Mouse (Mus musculus): Measurements from ENCODE around the gene Csgalnact2. TPM values are rescaled to one million over a fixed set of nuclear protein-coding genes. Genes with fewer than 3 reads are reported as not detected.

Csgalnact2 gene
- polyA plus RNA-seq, 1 experiment from 2014 or later: 11.2 TPM

DNA sequence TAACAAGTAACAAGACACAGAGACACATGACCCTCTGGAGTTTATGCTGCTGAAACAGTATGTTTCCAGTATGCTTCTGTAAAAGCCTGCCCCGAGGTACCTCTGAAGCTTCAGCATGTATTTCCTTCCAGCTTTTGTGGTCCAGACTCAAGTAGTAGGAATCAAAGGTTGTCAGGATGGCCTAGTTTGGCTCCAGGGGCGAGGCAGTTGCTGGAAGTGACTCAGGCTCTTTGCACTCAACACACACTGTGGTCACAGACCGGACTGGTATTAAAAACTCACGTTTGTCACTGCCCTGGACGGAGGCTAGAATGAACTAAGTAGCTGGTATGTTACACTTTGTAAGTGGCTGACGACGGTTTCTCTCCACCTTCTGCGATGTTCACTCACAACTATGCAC, 12.0 kb upstream of the Csgalnact2 start:
- Histone ChIP-seq H3K4me3 (replicated peaks; ENCODE audit: low read length) (no peak overlapping the region), H3K4me2 (ENCODE audit: low read length) (no peak overlapping the region), H3K9ac (replicated peaks; ENCODE audit: low read depth, low read length) (no peak overlapping the region), H3K36me3 (ENCODE audit: control insufficient read depth, insufficient read depth) (no peaks in the 10 kb centered on the region), H3K9me3 (ENCODE audit: control insufficient read depth, low read length) (no peaks in the 10 kb centered on the region), H3K27ac (ENCODE audit: low read length) (no peak overlapping the region), H3K4me1 (replicated peaks; ENCODE audit: control insufficient read depth, insufficient read depth, low read length) (no peaks in the 10 kb centered on the region), H3K27me3 (replicated peaks; ENCODE audit: control insufficient read depth, insufficient read depth, low read length) (no peaks in the 10 kb centered on the region)
- no peak for ATAC-seq
- WGBS: 79% methylated on average over 8 of the region's 8 CpGs

DNA sequence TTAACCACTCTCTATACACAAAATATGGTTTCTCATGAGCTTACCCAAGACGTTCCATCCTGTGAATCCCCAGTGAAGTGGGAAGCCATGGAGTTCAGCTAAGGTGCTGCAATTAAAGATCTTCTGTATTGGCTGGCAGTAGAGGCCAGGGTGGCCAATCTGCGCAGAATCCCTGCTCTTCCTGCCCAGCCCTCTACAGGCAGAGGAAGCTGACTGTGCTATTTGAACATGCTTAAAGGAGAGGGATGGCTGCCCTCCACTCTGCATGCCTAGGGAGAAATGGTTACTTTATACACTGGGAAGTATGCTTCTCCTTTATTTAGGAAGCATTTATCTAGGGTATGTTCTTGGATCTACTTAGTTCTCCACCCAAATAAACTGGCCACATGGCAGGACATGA, 11.6 kb upstream of the Csgalnact2 start:
- ATAC-seq: no peak
- no peak overlapping the region for H3K4me3 ChIP-seq (replicated peaks; ENCODE audit: low read length)
- H3K36me3 ChIP-seq (ENCODE audit: control insufficient read depth, insufficient read depth): no peaks in the 10 kb centered on the region
- H3K4me2 ChIP-seq (ENCODE audit: low read length): no peak overlapping the region
- H3K9ac ChIP-seq (replicated peaks; ENCODE audit: low read depth, low read length): no peak overlapping the region
- WGBS: 82% methylated on average over 2 of the region's 2 CpGs
- no peak overlapping the region for H3K27ac ChIP-seq (ENCODE audit: low read length)
- H3K4me1 ChIP-seq (replicated peaks; ENCODE audit: control insufficient read depth, insufficient read depth, low read length): no peaks in the 10 kb centered on the region
- H3K9me3 ChIP-seq (ENCODE audit: control insufficient read depth, low read length): no peaks in the 10 kb centered on the region
- H3K27me3 ChIP-seq (replicated peaks; ENCODE audit: control insufficient read depth, insufficient read depth, low read length): no peaks in the 10 kb centered on the region

DNA sequence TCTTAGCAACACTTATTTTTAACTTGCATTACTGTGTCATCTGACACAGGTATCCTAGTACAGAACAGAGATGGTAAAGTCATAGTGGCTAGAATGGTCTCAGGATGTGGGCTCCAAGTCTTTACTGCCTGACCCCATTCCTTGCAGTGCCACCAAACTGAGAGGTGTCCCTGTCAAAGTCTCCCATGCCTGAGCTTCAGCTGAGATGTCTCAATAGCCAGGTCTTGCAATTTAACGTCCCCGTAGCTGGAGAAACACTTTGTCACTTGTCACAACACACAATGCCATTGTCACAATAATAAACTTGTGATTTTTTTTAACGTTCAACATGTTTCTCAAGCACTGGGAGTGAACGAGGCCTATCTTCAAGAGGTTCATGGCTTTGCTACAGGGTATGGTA, 11.2 kb upstream of the Csgalnact2 start:
- ATAC-seq: no peak
- no peak overlapping the region for H3K27ac ChIP-seq (ENCODE audit: low read length)
- no peak overlapping the region for H3K4me3 ChIP-seq (replicated peaks; ENCODE audit: low read length)
- no peaks in the 10 kb centered on the region for H3K9me3 ChIP-seq (ENCODE audit: control insufficient read depth, low read length)
- no peak overlapping the region for H3K9ac ChIP-seq (replicated peaks; ENCODE audit: low read depth, low read length)
- no peaks in the 10 kb centered on the region for H3K27me3 ChIP-seq (replicated peaks; ENCODE audit: control insufficient read depth, insufficient read depth, low read length)
- 81% methylated on average over 4 of the region's 4 CpGs for WGBS
- H3K4me2 ChIP-seq (ENCODE audit: low read length): no peak overlapping the region
- no peaks in the 10 kb centered on the region for H3K4me1 ChIP-seq (replicated peaks; ENCODE audit: control insufficient read depth, insufficient read depth, low read length)
- no peaks in the 10 kb centered on the region for H3K36me3 ChIP-seq (ENCODE audit: control insufficient read depth, insufficient read depth)

DNA sequence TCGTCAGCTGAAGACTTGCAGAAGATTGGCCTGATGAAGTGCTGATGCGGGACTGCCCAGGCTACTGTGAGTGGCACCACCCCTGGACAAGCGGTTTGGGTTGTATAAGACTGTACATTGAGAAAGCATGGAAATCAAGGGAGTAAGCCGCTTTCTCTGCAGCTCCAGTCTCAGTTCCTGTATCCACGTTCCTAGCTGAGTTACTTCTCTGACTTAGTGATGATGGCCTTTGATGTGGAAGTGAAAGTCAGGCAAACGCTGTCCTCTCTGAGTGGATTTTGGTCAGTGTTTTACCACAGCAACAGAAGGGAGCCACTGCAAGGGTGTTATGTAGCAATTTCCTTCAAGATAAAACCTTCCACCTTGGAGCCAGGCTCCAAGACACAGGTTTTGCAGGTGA, 2.0 kb upstream of the Csgalnact2 start:
- no peak overlapping the region for H3K9ac ChIP-seq (replicated peaks; ENCODE audit: low read depth, low read length)
- H3K9me3 ChIP-seq (ENCODE audit: control insufficient read depth, low read length): no peaks in the 10 kb centered on the region; the same call in 1 of the 2 replicates
- H3K27me3 ChIP-seq (replicated peaks; ENCODE audit: control insufficient read depth, insufficient read depth, low read length): no peaks in the 10 kb centered on the region; the same call in 1 of the 2 replicates
- H3K36me3 ChIP-seq (ENCODE audit: control insufficient read depth, insufficient read depth): no peaks in the 10 kb centered on the region
- peaks cover 3% of the 10 kb centered on the region; the same call in 1 of the 2 replicates for H3K4me1 ChIP-seq (replicated peaks; ENCODE audit: control insufficient read depth, insufficient read depth, low read length)
- no peak overlapping the region for H3K4me2 ChIP-seq (ENCODE audit: low read length)
- ATAC-seq: no peak
- no peak overlapping the region for H3K4me3 ChIP-seq (replicated peaks; ENCODE audit: low read length)
- WGBS: 90% methylated on average over 6 of the region's 6 CpGs
- no peak overlapping the region for H3K27ac ChIP-seq (ENCODE audit: low read length)

DNA sequence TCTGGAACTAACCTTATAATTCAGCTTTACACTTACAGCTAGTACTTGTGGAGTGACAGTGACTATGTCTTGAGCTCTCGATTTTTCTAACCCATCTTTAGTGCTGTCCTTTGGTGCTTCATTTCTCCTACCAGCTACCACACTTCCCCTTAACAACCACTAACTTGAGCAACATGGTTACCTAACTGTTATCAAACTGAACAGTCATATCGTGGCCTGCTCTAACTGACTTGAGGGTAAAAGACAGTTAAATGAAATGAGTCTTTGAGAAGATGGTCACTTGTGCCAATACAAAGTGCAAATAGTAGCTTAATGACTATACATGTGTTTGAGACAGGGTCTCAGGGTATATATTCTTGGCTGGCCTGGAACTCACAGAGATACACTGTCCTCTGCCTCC, 1.8 kb downstream of the Csgalnact2 start:
- H3K4me1 ChIP-seq (replicated peaks; ENCODE audit: control insufficient read depth, insufficient read depth, low read length): peaks cover 3% of the 10 kb centered on the region; the same call in 1 of the 2 replicates
- no peak overlapping the region for H3K9ac ChIP-seq (replicated peaks; ENCODE audit: low read depth, low read length)
- no peak overlapping the region for H3K27ac ChIP-seq (ENCODE audit: low read length)
- no peak overlapping the region for H3K4me2 ChIP-seq (ENCODE audit: low read length)
- no peaks in the 10 kb centered on the region for H3K27me3 ChIP-seq (replicated peaks; ENCODE audit: control insufficient read depth, insufficient read depth, low read length)
- 87% methylated on average over 2 of the region's 2 CpGs for WGBS
- H3K36me3 ChIP-seq (ENCODE audit: control insufficient read depth, insufficient read depth): no peaks in the 10 kb centered on the region
- no peak for ATAC-seq
- H3K4me3 ChIP-seq (replicated peaks; ENCODE audit: low read length): no peak overlapping the region
- no peaks in the 10 kb centered on the region for H3K9me3 ChIP-seq (ENCODE audit: control insufficient read depth, low read length)

DNA sequence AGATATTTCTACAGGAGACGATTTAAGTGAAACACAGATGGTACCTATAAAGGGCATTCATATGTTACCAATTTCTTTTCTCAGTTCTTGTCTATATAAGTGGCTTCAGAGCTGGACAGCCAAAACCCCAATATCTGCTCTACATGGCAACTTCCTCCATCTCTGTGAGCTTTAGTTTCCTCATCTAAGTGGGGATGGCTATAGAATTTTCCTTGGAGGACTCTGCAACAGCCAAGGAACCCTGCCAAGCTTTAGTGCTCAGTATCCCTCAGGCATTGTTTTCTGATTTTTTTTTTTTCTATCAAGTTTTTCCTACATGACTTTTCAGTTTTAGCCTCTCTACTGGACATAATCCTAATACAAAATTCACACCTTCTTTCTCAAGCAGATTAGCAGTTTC, 4.5 kb downstream of the Csgalnact2 start:
- H3K4me3 ChIP-seq (replicated peaks; ENCODE audit: low read length): no peak overlapping the region
- ATAC-seq: no peak
- H3K36me3 ChIP-seq (ENCODE audit: control insufficient read depth, insufficient read depth): no peaks in the 10 kb centered on the region
- peaks cover 3% of the 10 kb centered on the region; the same call in 1 of the 2 replicates for H3K4me1 ChIP-seq (replicated peaks; ENCODE audit: control insufficient read depth, insufficient read depth, low read length)
- 90% methylated on average over 1 of the region's 1 CpGs for WGBS
- H3K9me3 ChIP-seq (ENCODE audit: control insufficient read depth, low read length): no peaks in the 10 kb centered on the region
- no peak overlapping the region for H3K4me2 ChIP-seq (ENCODE audit: low read length)
- no peak overlapping the region for H3K27ac ChIP-seq (ENCODE audit: low read length)
- no peaks in the 10 kb centered on the region for H3K27me3 ChIP-seq (replicated peaks; ENCODE audit: control insufficient read depth, insufficient read depth, low read length)
- no peak overlapping the region for H3K9ac ChIP-seq (replicated peaks; ENCODE audit: low read depth, low read length)

DNA sequence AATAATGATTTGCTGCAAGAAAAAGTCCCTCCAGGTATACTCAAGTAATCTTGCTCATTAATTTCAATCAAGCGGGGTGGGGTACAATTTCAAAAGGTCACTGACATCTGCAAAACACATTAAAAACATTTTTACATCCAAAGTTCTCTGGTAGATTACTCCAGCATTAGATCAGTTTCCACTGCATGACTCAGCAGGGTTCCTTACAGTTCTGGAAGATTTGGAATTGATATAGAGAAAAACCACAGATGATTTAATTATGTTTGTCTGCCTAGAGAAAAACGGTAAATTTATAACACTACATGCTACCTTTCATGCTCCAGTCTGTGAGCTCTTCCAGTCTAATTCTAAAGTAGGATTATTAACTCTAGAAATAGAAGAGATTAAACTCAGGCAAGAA, 8.9 kb downstream of the Csgalnact2 start:
- 80% methylated on average over 2 of the region's 2 CpGs for WGBS
- H3K4me2 ChIP-seq (ENCODE audit: low read length): no peak overlapping the region
- H3K4me3 ChIP-seq (replicated peaks; ENCODE audit: low read length): no peak overlapping the region
- no peak overlapping the region for H3K9ac ChIP-seq (replicated peaks; ENCODE audit: low read depth, low read length)
- H3K4me1 ChIP-seq (replicated peaks; ENCODE audit: control insufficient read depth, insufficient read depth, low read length): no peaks in the 10 kb centered on the region
- H3K9me3 ChIP-seq (ENCODE audit: control insufficient read depth, low read length): no peaks in the 10 kb centered on the region
- H3K27me3 ChIP-seq (replicated peaks; ENCODE audit: control insufficient read depth, insufficient read depth, low read length): no peaks in the 10 kb centered on the region
- no peak for ATAC-seq
- no peak overlapping the region for H3K27ac ChIP-seq (ENCODE audit: low read length)
- H3K36me3 ChIP-seq (ENCODE audit: control insufficient read depth, insufficient read depth): no peaks in the 10 kb centered on the region

DNA sequence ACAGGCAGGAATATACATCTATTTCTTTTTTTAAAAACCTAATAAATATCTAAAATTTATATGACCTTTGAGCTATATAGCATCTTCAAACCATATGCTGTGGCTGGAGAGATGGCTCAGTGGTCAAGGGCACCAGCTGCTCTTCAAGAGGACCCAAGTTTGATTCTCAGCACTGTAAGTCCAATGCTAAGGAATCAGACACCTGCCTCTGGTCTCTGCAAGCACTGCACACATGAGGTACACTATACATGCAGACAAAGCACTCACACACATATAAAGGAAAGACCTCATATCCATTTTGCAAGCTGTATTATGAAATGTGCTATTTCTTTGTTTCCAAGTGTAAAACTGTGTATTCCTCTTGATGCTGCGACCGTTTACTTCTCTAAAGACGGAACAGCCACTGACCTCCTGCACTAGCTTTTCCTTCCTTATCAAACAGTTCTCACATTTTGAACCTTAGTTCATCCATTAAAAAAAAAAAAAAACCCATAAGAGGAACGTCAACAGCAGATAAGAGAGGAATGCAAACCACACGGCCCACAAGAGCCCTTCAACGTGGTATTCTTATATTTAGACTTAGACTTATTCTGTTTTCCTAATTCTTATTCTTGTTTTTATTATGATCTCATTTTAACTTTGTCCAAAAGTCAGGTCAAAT, 11.0 kb downstream of the Csgalnact2 start:
- no peak for ATAC-seq
- Histone ChIP-seq H3K4me2 (ENCODE audit: low read length) (no peak overlapping the region), H3K36me3 (ENCODE audit: control insufficient read depth, insufficient read depth) (no peaks in the 10 kb centered on the region; the same call in 1 of the 2 replicates), H3K9ac (replicated peaks; ENCODE audit: low read depth, low read length) (no peak overlapping the region), H3K27me3 (replicated peaks; ENCODE audit: control insufficient read depth, insufficient read depth, low read length) (no peaks in the 10 kb centered on the region), H3K27ac (ENCODE audit: low read length) (no peak overlapping the region), H3K4me3 (replicated peaks; ENCODE audit: low read length) (no peak overlapping the region), H3K9me3 (ENCODE audit: control insufficient read depth, low read length) (no peaks in the 10 kb centered on the region), H3K4me1 (replicated peaks; ENCODE audit: control insufficient read depth, insufficient read depth, low read length) (no peaks in the 10 kb centered on the region)
- 89% methylated on average over 6 of the region's 6 CpGs for WGBS

DNA sequence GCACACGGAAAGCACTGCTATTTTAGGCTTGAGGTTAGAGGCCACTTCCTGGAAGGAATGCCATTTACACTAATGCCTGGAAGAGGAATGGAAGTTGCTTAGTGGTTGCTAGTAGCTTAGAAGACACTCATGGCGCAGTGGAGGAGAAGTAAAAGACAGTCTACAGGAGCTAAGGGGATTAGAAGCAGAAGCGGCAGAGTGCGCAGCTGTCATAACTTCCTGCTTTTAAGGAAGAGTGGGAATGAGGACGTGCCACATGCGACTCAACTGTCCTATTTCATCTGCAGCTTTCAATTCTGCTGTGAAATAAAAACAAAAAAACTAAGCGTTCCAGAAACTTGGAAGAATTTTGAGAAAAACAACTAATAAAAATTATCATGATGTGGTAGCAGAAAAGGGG, 11.7 kb downstream of the Csgalnact2 start:
- no peaks in the 10 kb centered on the region for H3K9me3 ChIP-seq (ENCODE audit: control insufficient read depth, low read length)
- H3K4me2 ChIP-seq (ENCODE audit: low read length): no peak overlapping the region
- no peaks in the 10 kb centered on the region for H3K4me1 ChIP-seq (replicated peaks; ENCODE audit: control insufficient read depth, insufficient read depth, low read length)
- H3K9ac ChIP-seq (replicated peaks; ENCODE audit: low read depth, low read length): no peak overlapping the region
- H3K4me3 ChIP-seq (replicated peaks; ENCODE audit: low read length): no peak overlapping the region
- ATAC-seq: no peak
- no peaks in the 10 kb centered on the region; the same call in 1 of the 2 replicates for H3K36me3 ChIP-seq (ENCODE audit: control insufficient read depth, insufficient read depth)
- no peak overlapping the region for H3K27ac ChIP-seq (ENCODE audit: low read length)
- 87% methylated on average over 7 of the region's 7 CpGs for WGBS
- H3K27me3 ChIP-seq (replicated peaks; ENCODE audit: control insufficient read depth, insufficient read depth, low read length): no peaks in the 10 kb centered on the region

DNA sequence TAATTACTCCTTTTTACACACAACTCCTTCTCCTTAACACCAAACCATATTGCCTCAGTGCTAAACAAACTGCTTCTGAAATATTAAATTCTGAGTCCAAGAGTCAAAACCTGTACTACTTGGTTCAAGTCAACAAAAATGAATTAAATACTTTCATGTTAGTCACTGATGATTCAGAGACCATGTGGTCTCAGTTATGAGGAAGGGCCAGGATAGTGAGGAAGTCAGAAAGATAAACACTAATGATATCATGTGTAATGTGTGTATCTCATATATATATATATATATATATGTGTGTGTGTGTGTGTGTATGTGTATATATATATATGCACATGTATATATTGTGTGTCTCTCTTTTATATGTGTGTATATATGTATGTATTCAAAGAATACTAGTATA, 12.4 kb downstream of the Csgalnact2 start:
- Histone ChIP-seq H3K27me3 (replicated peaks; ENCODE audit: control insufficient read depth, insufficient read depth, low read length) (no peaks in the 10 kb centered on the region), H3K9me3 (ENCODE audit: control insufficient read depth, low read length) (no peaks in the 10 kb centered on the region), H3K4me2 (ENCODE audit: low read length) (no peak overlapping the region), H3K27ac (ENCODE audit: low read length) (no peak overlapping the region), H3K36me3 (ENCODE audit: control insufficient read depth, insufficient read depth) (no peaks in the 10 kb centered on the region; the same call in 1 of the 2 replicates), H3K4me1 (replicated peaks; ENCODE audit: control insufficient read depth, insufficient read depth, low read length) (no peaks in the 10 kb centered on the region), H3K9ac (replicated peaks; ENCODE audit: low read depth, low read length) (no peak overlapping the region), H3K4me3 (replicated peaks; ENCODE audit: low read length) (no peak overlapping the region)
- ATAC-seq: no peak
